Mouse (Mus musculus): ENCODE measurements around the gene Rab27a.
A peak's percentile ranks its signal among the peaks of the same experiment; 100 is the strongest.
"Not testable (repeated sequence)": the region's sequence is repeated elsewhere in the genome, so short reads cannot be mapped to it uniquely, and the experiment has no call there.

Gene Rab27a

DNA sequence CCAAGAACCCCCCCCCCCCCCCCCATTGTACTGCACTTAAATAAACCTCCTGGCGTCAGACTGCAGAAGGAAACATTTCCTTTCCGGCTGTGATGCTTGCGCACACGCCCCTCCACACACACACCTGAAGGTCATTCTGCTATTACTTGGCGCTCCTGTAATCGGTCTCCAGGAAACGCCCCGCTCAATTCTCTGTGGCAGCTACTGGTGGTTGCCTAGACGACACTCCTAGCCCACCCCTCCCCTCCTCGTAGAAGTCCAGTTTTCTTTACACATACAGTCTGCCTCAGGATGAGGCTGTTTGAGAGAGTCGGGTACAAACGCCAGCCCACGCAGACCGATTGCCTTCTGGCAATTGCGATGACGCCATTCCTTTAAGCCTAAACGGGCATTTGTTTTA lies 49.9 kb downstream of the Rab27a start:
- no peak for DNase-seq

DNA sequence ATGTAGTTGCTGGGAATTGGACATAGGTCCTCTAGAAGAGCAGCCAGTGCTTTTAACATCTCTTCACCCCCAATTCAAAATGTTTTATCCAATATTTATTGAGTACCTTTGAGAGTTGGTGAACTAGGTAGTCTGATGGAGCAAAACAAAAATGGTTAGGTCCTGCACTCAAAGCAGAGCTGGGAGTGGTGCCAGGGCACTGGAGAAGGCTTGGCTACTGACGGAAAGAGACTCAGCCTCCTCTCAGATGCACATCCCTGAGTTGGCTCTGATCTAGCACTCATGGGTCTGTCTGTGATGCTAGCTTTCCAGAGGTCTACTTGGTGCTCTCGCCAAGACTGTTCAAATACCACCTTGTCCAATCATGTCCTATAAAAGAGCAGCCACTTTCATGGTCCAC lies 53.2 kb downstream of the Rab27a start:
- DNase-seq = no peak

DNA sequence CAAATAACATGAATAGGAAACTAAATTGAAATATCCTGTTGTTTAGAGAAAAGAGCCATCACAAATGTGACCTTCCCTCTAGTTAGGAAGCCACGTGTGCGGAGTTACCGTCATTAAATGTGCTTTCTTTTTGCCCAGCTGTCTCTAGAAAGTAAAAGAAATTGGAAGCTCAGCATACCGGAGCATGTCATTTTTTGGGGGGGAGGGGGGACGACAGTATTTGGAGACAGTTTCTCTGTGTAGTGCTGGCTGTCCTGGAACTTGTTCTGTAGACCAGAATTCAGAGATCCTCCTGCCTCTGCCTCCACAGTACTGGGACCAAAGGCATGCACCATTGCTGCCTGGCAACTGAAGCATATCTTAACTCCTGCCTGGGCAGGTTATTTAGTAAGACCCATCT lies 56.9 kb downstream of the Rab27a start, which contains the start of gene Khdc3:
Khdc3 (plus strand) TSS at position 301 of the 400 bp plus-strand sequence.
- DNase-seq = no peak

DNA sequence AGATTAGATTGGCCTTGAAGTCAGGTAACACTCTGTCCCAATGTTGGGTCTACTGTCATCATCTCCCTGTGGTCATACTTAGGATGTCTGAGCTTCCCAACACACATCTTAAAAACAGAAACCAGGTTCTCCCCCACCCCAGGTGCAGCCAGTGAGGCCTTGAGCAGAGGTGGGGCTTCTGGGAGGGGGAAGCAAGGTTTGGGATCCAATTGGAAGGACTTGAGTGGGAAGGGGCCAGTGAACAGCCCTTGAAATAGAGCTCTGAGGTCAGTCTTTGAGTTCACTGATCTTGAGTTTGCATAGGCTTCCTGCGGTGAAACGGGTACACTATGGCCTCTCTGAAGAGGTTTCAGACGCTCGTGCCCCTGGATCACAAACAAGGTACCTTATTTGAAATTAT lies 57.5 kb downstream of the Rab27a start, which contains the start of gene Gm20509:
Gm20509 (plus strand) TSS at position 290 of the 400 bp plus-strand sequence.
- no peak for DNase-seq

DNA sequence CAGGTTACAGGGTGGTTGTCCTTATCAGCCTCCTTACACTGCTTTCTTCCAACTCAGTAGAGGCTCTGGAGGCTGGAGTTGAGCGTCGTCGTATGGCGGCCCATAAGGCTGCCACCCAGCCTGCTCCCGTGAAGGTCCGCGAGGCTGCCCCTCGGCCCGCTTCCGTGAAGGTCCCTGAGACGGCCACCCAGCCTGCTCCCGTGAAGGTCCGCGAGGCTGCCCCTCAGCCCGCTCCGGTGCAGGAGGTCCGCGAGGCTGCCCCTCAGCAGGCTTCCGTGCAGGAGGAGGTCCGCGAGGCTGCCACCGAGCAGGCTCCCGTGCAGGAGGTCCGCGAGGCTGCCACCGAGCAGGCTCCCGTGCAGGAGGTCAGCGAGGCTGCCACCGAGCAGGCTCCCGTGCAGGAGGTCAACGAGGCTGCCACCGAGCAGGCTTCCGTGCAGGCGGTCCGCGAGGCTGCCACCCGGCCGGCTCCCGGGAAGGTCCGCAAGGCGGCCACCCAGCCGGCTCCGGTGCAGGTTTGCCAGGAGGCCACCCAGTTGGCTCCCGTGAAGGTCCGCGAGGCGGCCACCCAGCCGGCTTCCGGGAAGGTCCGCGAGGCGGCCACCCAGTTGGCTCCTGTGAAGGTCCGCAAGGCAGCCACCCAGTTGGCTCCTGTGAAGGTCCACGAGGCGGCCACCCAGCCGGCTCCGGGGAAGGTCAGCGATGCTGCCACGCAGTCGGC lies 58.7 kb downstream of the Rab27a start:
- peak; percentile 45 for DNase-seq

DNA sequence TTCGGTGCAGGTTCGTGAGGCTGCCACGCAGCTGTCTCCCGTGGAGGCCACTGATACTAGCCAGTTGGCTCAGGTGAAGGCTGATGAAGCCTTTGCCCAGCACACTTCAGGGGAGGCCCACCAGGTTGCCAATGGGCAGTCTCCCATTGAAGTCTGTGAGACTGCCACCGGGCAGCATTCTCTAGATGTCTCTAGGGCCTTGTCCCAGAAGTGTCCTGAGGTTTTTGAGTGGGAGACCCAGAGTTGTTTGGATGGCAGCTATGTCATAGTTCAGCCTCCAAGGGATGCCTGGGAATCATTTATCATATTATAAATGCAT lies 59.2 kb downstream of the Rab27a start:
- DNase-seq = no peak

DNA sequence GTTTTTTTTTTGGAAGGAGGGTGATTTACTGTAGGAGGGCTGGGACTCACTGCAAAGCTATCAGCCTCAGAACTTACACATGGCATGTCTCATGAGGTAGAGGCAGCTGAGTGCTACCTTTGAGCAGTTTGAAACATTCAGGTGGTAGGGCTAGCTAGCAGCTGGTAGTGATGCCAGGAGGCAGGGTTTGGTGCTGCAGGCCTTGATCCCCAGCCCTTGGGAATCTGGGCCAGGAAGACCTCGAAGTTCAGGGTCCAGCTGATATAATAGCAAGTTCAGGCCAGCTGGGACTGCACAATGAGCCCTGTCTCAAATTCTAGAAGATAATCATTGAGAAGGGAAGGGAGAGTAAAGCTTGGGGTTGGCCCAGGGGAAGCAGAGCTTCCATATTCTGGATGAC lies 60.5 kb downstream of the Rab27a start:
- no peak for DNase-seq

DNA sequence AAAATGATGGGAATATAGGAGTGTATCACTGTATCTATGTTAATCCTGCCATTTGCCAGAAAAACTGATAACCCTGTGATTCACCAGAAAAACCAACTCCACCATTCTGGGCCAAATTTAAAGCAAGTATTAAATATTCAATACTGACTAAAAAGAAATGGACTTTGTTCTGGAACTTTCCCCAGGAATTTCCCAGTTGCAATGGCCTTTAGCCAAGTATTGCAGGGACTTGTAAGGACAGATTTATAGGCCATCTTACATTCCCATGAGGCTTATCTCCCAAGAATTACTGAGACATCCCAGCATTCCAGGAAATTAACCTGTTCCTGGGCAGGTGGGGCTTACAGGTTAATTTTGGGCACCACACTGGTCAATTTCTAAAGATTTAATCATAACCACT lies 61.1 kb downstream of the Rab27a start:
- DNase-seq = no peak

DNA sequence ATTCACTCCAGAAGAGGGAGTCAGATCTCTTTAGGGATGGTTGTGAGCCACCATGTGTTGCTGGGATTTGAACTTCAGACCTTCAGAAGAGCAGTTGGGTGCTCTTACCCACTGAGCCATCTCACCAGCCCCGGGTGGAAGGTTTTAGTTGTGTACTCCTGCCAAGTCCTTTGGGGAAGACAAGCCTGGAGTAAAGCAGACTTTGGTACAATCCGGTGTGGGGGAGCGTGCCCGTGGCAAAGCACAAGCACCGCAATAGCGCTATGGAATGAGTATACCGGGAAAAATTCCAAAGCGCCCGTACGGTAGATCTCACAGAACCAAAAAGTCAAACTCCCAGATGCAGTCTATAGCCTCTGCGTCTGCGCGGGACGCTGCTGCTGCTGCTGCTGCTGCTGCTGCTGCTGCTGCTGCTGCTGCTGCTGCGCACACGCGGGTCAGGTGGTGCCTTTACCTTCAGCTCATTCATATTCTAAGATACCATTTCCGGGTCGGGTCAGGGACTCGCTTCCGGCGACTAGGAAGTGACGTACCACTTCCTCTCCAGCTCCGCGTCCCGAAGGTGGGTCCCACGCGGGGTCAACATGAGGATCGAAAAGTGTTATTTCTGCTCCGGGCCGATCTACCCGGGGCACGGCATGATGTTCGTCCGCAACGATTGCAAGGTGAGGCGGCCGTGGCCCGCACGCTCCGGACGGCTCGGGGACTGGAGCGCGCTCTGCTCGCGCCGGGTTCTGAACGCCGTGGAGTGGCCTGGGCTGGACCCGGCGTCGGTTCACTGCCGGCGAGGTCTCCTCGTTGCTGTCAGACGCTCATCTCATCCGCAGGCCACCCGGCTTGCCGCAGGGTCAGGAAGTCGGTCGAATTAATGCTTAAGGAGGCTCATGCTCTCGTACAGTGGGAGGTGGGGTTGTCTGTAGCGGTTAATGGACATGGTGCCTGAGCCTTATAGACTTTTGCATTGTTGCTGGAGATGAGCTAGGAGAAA lies 68.6 kb downstream of the Rab27a start, which contains the start of gene Rsl24d1:
Rsl24d1 (plus strand) TSS at position 508 of the 988 bp plus-strand sequence.
- peak; percentile 79 for DNase-seq

DNA sequence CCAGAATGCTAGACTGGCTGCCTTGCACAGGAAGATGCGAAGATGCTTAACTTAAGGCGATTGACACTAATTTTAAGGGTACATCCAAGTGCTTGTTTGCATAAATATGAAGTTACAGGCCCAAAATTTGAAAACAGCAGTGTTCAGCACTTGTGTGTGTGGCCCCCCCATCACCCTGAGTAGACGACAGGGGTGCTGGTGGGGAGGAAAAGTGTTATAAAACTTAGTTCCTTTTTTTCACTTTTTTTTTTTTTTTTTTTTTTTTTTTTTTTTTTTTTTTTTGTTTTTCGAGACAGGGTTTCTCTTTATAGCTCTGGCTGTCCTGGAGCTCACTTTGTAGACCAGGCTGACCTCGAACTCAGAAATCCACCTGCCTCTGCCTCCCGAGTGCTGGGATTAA lies 72.0 kb downstream of the Rab27a start:
- DNase-seq = not testable (repeated sequence)

DNA sequence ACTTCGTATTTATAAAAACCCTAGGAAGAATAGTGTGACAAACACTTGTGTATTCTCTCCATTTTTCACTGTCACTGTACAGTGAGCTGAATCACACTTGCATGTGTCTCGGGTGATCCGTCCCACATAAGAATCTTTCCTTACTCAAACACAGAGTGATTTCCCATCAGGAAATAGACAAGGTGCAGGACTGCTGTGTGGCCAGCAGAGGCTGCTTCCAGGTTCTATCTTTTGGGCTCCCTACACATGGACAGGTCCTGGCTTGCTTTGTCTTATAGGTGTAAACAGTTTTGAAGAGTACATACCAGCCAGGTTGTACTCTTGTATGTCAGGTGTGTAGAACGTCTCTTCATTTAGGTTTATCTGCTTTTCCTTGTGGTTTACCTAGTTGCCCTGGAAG lies 73.4 kb downstream of the Rab27a start:
- DNase-seq = no peak

DNA sequence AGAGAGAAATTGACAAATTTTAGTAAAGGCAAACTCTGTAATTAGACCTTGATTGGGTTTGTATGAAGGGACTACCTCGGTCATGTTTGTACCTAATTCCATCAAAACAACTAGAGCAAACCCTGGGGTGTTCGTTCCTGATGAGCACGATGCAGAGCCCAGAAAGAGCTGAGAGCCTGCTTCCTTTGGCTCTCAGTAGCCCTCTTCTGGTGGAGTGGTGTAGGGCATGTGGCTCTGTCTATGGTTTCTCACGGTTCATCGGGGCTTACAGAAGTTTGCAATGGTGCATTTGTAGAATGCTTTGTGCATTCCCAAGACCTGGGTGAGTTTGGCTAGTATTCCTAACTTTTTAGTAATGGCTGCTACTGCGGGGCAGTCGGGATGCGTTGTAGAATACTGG lies 77.1 kb downstream of the Rab27a start:
- no peak for DNase-seq

DNA sequence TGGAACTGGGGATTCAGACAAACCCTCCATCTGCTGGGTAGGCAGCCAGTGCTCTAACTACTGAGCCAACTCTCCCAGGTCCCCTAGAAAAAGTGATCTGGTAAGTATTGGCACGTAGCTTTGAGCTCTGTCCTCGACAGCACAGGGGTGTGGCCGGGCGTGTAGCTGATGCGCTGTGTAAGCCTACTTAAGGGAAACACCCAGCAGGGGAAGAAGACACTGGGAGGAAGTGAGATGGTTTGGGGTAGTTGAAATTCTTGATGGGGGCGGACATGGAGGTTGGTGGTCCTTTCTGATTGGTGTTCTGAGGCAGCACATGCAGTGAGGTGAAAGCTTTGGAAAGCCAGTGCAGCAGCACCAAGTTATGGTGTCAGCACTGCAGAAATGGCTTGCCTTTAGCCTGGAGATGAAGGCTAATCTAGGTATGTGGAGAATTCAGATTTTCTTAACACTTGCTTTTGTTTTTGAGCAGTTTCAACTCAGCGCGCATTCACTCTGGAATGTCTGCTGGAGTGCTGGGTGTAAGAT lies 80.5 kb downstream of the Rab27a start:
- no peak for DNase-seq

DNA sequence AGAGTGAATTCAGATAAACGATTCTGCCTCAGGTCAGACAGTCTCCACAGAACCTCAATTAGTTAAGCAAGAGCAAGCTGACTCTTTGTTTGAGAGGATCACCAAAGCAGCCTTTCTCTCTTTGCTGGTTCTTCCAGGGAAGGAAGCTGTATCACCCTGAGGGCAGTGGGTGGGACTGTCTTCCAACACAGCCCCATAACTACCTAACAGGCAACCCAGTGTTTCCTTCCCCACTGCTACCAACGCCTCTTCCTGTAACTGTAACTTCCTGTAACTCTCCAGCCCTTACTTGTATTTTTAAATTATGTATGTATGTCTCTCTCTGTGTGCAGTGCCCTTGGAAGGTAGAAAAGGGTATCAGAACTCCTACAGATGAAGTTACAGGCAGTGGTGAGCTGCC lies 82.8 kb downstream of the Rab27a start:
- DNase-seq = no peak

DNA sequence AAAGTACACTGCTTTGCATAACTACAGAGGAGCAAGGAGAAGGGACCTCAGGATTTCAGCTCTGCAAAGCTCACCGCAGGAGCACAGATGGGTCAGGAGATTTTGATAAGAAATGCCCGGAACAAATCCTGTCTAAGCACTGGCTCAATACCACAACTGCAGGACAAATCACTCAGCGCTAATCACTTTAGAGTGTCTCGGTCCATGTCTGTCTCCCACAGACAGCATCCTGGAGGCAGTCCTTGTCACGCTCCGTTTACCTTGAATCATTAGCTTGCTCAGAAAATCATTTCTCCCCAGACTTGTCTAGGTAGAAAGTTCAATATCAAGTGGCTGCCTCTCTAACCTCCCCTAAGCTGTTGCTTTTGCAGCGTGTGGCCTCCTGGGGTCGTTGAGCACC lies 85.2 kb downstream of the Rab27a start:
- DNase-seq = no peak

DNA sequence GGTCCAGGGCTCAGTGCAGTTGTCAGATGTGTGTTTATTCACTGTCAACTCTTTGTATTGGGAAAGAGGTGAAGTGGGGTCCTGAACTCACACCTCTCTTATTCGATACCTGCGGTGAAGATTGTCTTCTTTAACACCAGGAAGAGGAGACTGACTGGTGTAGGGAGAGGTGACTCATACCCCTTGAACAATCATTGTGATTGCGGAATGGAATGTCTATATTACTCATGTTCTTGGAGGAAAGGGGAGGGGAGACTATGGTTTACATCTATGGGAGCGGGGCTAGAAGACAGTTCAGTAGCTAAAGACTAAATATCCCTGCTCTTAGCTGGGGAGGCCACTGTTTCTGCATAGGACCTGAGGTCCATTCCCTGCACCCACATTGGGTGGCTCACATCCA lies 85.9 kb downstream of the Rab27a start:
- no peak for DNase-seq

DNA sequence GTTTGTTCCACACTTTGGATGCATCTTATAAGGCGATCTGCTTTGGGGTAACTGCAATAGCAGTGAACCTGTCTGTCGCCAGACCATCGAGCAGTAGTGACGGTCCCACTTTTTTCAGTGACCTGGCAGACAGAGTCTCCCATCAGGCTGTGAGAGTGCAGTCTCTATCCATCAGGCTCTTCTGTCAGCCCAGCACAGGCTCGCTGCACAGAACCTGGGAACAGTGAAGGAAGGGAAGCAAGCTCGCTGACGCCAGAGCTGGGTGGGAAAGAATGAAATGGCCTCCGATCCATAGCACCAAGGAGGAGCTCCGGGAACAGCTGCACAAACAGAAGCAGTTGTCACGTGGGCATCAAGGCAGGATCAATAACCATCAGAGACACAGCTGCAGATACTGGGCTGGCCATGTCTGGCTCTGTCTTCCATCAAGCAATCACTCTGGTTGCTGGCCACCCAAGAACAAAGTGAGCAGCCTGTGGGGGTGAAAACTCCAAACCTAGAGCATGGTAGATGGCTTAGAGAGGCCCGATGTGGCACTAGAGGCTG lies 92.8 kb downstream of the Rab27a start:
- no peak for DNase-seq
